Mouse (Mus musculus) hindbrain, embryonic 15.5 days (tissue): ENCODE data around the gene Rab37. TPM values are rescaled to one million over a fixed set of nuclear protein-coding genes. Genes with fewer than 3 reads are reported as not detected.

Experiments used
- ATAC-seq: fragments of 200-750 bp; cut with Nextera tagmentation; 2 replicates; pipeline ENCODE4 v1.8.0; 2017; ENCODE audit warnings: low read depth, moderate number of reproducible peaks, moderate TSS enrichment; ENCODE audit not compliant: low FRiP score
- H3K27ac ChIP-seq: fragments of 300-500 bp; sonication (generic); replicated peaks from 2 replicates; pipeline ENCODE4 v1.5.1; 2015; ENCODE audit warnings: mild to moderate bottlenecking, inconsistent platforms
- H3K27me3 ChIP-seq: fragments of 300-500 bp; sonication (generic); 2 replicates; pipeline ENCODE4 v1.6.1; 2015; ENCODE audit warnings: control low read depth, inconsistent platforms
- H3K36me3 ChIP-seq: fragments of 300-500 bp; sonication (generic); 2 replicates; pipeline ENCODE4 v1.6.1; 2015; ENCODE audit warnings: control low read depth, inconsistent platforms
- H3K4me1 ChIP-seq: fragments of 300-500 bp; sonication (generic); replicated peaks from 2 replicates; pipeline ENCODE4 v1.6.1; 2015; ENCODE audit warnings: control low read depth, inconsistent platforms
- H3K4me2 ChIP-seq: fragments of 300-500 bp; sonication (generic); 2 replicates; pipeline ENCODE4 v1.6.1; 2015; ENCODE audit warnings: moderate library complexity, mild to moderate bottlenecking, inconsistent platforms
- H3K4me3 ChIP-seq: fragments of 300-500 bp; sonication (generic); 2 replicates; pipeline ENCODE4 v1.5.1; 2015; ENCODE audit warnings: mild to moderate bottlenecking, inconsistent platforms
- H3K9ac ChIP-seq: fragments of 300-500 bp; sonication (generic); 2 replicates; pipeline ENCODE4 v1.6.1; 2015; ENCODE audit warnings: inconsistent platforms
- H3K9me3 ChIP-seq: fragments of 300-500 bp; sonication (generic); 2 replicates; pipeline ENCODE4 v1.6.1; 2016; ENCODE audit warnings: control low read depth, inconsistent platforms
- WGBS: fragments of 180-500 bp; shearing (Covaris S2); methylation state at CpG from one replicate; pipeline ENCODE4 v1.1.7; 2015; 5-methylcytosine and 5-hydroxymethylcytosine counted together
- polyA plus RNA-seq: library from polyadenylated mRNA; unstranded; fragments of >200 nt; fragmentation: Nextera tagmentation; extraction: Ambion mirVana; gene quantifications from 2 replicates; pipeline ENCODE4 v1.2.1, GENCODE M21; 2015

The Rab37 gene
- polyA plus RNA-seq, 1 experiment from 2014 or later, result 0.77 TPM

- H3K27ac ChIP-seq, result peak overlapping the region; percentile 75
- 26% methylated on average over 10 of the region's 10 CpGs for WGBS
- ATAC-seq, result peak; percentile 78
- peaks cover 72% of the 10 kb centered on the region for H3K4me1 ChIP-seq
- H3K4me2 ChIP-seq, result peak overlapping the region; percentile 24
- H3K36me3 ChIP-seq, result no peaks in the 10 kb centered on the region
- no peaks in the 10 kb centered on the region for H3K9me3 ChIP-seq
- no peak overlapping the region for H3K9ac ChIP-seq
- H3K27me3 ChIP-seq, result peaks cover 15% of the 10 kb centered on the region; the same call in 1 of the 2 replicates
- H3K4me3 ChIP-seq, result no peak overlapping the region
Observed at GRCm38 (mm10) chr11:115177559-115178195, 86.4 kb downstream of the Rab37 start.

- peaks cover 62% of the 10 kb centered on the region for H3K4me1 ChIP-seq
- no peak overlapping the region for H3K4me2 ChIP-seq
- no peak for ATAC-seq
Observed at GRCm38 (mm10) chr11:115178766-115179165, 87.5 kb downstream of the Rab37 start.

GRCm38 (mm10) chr11:115179191-115179590 is 88.0 kb downstream of the Rab37 start:
- H3K9ac ChIP-seq, result no peak overlapping the region
- no peaks in the 10 kb centered on the region for H3K36me3 ChIP-seq
- ATAC-seq, result peak; percentile 81
- H3K4me2 ChIP-seq, result no peak overlapping the region
- H3K9me3 ChIP-seq, result no peaks in the 10 kb centered on the region
- WGBS, result 57% methylated on average over 6 of the region's 6 CpGs
- H3K27me3 ChIP-seq, result peaks cover 7% of the 10 kb centered on the region; the same call in 1 of the 2 replicates
- H3K4me1 ChIP-seq, result peaks cover 57% of the 10 kb centered on the region
- H3K4me3 ChIP-seq, result no peak overlapping the region
- peak overlapping the region; percentile 75 for H3K27ac ChIP-seq

More at GRCm38 (mm10) chr11:115178766-115179165, 87.5 kb downstream of the Rab37 start:
- Histone ChIP-seq H3K9me3 (no peaks in the 10 kb centered on the region), H3K27ac (peak overlapping the region; percentile 75), H3K36me3 (no peaks in the 10 kb centered on the region), H3K27me3 (peaks cover 11% of the 10 kb centered on the region; the same call in 1 of the 2 replicates), H3K4me3 (no peak overlapping the region), H3K9ac (no peak overlapping the region)
- 80% methylated on average over 2 of the region's 2 CpGs for WGBS

GRCm38 (mm10) chr11:115179881-115180280 is 88.7 kb downstream of the Rab37 start:
- Histone ChIP-seq H3K27me3 (0 out of 2 replicates have a peak, but pooled peaks cover 3% of the 10 kb centered on the region), H3K36me3 (no peaks in the 10 kb centered on the region), H3K4me3 (no peak overlapping the region), H3K9me3 (no peaks in the 10 kb centered on the region), H3K4me2 (no peak overlapping the region), H3K27ac (peak overlapping the region; percentile 62), H3K9ac (no peak overlapping the region), H3K4me1 (peaks cover 51% of the 10 kb centered on the region)
- ATAC-seq, result no peak
- 69% methylated on average over 6 of the region's 6 CpGs for whole genome bisulfite sequencing

GRCm38 (mm10) chr11:115181913-115182638 is 90.8 kb downstream of the Rab37 start:
- no peak overlapping the region for H3K9ac ChIP-seq
- H3K4me2 ChIP-seq, result no peak overlapping the region
- H3K36me3 ChIP-seq, result no peaks in the 10 kb centered on the region
- H3K4me1 ChIP-seq, result peaks cover 38% of the 10 kb centered on the region
- no peak for ATAC-seq
- H3K4me3 ChIP-seq, result no peak overlapping the region
- no peak overlapping the region for H3K27ac ChIP-seq
- no peaks in the 10 kb centered on the region for H3K27me3 ChIP-seq
- no peaks in the 10 kb centered on the region for H3K9me3 ChIP-seq
- 23% methylated on average over 12 of the region's 12 CpGs for WGBS

GRCm38 (mm10) chr11:115184973-115185372 is 93.7 kb downstream of the Rab37 start:
- WGBS, result 66% methylated on average over 4 of the region's 4 CpGs
- no peaks in the 10 kb centered on the region for H3K9me3 ChIP-seq
- no peak overlapping the region for H3K4me2 ChIP-seq
- H3K4me1 ChIP-seq, result peaks cover 27% of the 10 kb centered on the region
- no peak overlapping the region for H3K9ac ChIP-seq
- H3K36me3 ChIP-seq, result no peaks in the 10 kb centered on the region
- H3K27me3 ChIP-seq, result no peaks in the 10 kb centered on the region
- H3K4me3 ChIP-seq, result no peak overlapping the region
- no peak for ATAC-seq
- H3K27ac ChIP-seq, result no peak overlapping the region

GRCm38 (mm10) chr11:115187224-115187639 is 96.0 kb downstream of the Rab37 start, which contains the start of gene Tmem104:
Gene Tmem104, plus strand, starts transcription at chr11:115187487.
- no peaks in the 10 kb centered on the region for H3K9me3 ChIP-seq
- ATAC-seq, result peak; percentile 94
- H3K36me3 ChIP-seq, result no peaks in the 10 kb centered on the region
- H3K4me3 ChIP-seq, result peak within 1 kb of the TSS; percentile 63
- H3K4me2 ChIP-seq, result peak within 1 kb of the TSS; percentile 85
- under 1% methylated on average over 39 of the region's 39 CpGs for WGBS
- H3K27me3 ChIP-seq, result no peaks in the 10 kb centered on the region
- H3K9ac ChIP-seq, result peak within 1 kb of the TSS; percentile 70
- peak within 1 kb of the TSS; percentile 82 for H3K27ac ChIP-seq
- H3K4me1 ChIP-seq, result peaks cover 22% of the 10 kb centered on the region

GRCm38 (mm10) chr11:115187693-115188092 is 96.5 kb downstream of the Rab37 start, which contains the start of gene Nat9:
Gene Nat9, minus strand, starts transcription at chr11:115187859.
- Histone ChIP-seq H3K4me3 (peak within 1 kb of the TSS; percentile 63), H3K27me3 (no peaks in the 10 kb centered on the region), H3K9me3 (no peaks in the 10 kb centered on the region), H3K4me1 (peaks cover 21% of the 10 kb centered on the region), H3K4me2 (peak within 1 kb of the TSS; percentile 85), H3K36me3 (no peaks in the 10 kb centered on the region), H3K9ac (peak within 1 kb of the TSS; percentile 70), H3K27ac (peak within 1 kb of the TSS; percentile 82)
- WGBS, result 10% methylated on average over 12 of the region's 12 CpGs
- ATAC-seq, result peak; percentile 25; the same call in 1 of the 2 replicates

GRCm38 (mm10) chr11:115188539-115189231 is 97.5 kb downstream of the Rab37 start:
- no peak for ATAC-seq
- WGBS, result 90% methylated on average over 13 of the region's 13 CpGs
- Histone ChIP-seq H3K4me2 (peak overlapping the region; percentile 85), H3K4me3 (no peak overlapping the region), H3K27ac (no peak overlapping the region), H3K9ac (no peak overlapping the region), H3K4me1 (peaks cover 21% of the 10 kb centered on the region), H3K9me3 (no peaks in the 10 kb centered on the region), H3K36me3 (no peaks in the 10 kb centered on the region), H3K27me3 (no peaks in the 10 kb centered on the region)

- Histone ChIP-seq H3K4me2 (no peak overlapping the region), H3K9ac (no peak overlapping the region), H3K27ac (no peak overlapping the region), H3K36me3 (no peaks in the 10 kb centered on the region), H3K4me3 (no peak overlapping the region), H3K4me1 (peaks cover 21% of the 10 kb centered on the region), H3K27me3 (no peaks in the 10 kb centered on the region), H3K9me3 (no peaks in the 10 kb centered on the region)
- ATAC-seq, result no peak
- WGBS, result 91% methylated on average over 6 of the region's 6 CpGs
Observed at GRCm38 (mm10) chr11:115189304-115189703, 98.1 kb downstream of the Rab37 start.

- H3K27ac ChIP-seq, result no peak overlapping the region
- H3K9me3 ChIP-seq, result no peaks in the 10 kb centered on the region
- H3K36me3 ChIP-seq, result no peaks in the 10 kb centered on the region
- WGBS, result 68% methylated on average over 9 of the region's 9 CpGs
- peaks cover 13% of the 10 kb centered on the region for H3K4me1 ChIP-seq
- H3K9ac ChIP-seq, result no peak overlapping the region
- no peak overlapping the region for H3K4me2 ChIP-seq
- no peak for ATAC-seq
- H3K4me3 ChIP-seq, result no peak overlapping the region
- no peaks in the 10 kb centered on the region for H3K27me3 ChIP-seq
Observed at GRCm38 (mm10) chr11:115192180-115192579, 100.9 kb downstream of the Rab37 start.
